In the genomic region with DNA sequence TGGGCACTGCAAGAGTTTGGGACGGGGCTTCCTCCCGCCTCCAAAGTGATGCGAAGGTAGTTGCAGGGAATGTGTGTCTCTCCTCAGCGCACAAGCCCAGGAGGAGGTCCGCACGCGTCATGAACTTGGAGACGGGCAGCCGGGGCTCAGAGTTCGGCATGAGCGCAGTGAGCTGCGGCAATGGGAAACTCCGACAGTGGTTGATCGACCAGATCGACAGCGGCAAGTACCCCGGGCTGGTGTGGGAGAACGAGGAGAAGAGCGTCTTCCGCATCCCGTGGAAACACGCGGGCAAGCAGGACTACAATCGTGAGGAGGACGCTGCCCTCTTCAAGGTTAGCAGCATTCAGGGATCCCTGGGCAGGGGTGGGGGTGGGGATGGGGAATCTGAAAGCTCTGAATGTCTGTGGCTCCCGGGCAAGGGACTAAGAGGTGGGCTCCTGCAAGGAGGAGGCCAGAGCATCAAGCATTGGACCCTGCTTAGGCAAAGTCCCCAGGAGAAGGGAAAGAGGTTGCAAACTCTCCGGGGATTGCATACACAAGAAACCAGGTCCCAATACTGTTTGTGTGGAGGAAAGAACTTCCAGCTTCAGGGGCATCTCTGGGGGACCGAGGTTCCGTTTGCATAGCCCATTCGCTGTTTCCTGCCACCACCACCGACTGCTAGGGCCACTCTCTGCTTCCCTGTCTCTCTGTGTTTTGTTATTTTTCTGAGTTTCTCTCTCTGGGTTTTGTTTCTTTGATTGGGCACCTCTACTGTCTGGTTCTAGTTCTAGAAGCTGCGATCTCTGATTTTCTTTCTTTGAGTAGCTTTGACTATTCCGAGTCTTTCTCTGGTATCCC, we compare ENCODE assay signal across 8 mouse cellular contexts. TPM values are rescaled to one million over a fixed set of nuclear protein-coding genes. Genes with fewer than 3 reads are reported as not detected.
DNase-seq lines count a peak whose midpoint lies in the region; ATAC-seq lines count a peak whose summit lies in the region.

No protein-coding gene starts in this region.

- no peaks in the 10 kb centered on the region for H3K36me3 ChIP-seq in kidney, embryonic 16.5 days (ENCODE audit: insufficient read depth, low read length)
- no peaks in the 10 kb centered on the region for H3K36me3 ChIP-seq in forebrain, embryonic 12.5 days (replicated peaks)
- no peaks in the 10 kb centered on the region for H3K36me3 ChIP-seq in limb, embryonic 13.5 days

- H3K9ac ChIP-seq in kidney, embryonic 16.5 days (replicated peaks; ENCODE audit: low read length), result no peak overlapping the region
- H3K9ac ChIP-seq in forebrain, embryonic 12.5 days, result no peak overlapping the region
- H3K9ac ChIP-seq in limb, embryonic 13.5 days, result peak overlapping the region; percentile 25; the same call in 1 of the 2 replicates

- H3K4me2 ChIP-seq in kidney, embryonic 16.5 days (replicated peaks; ENCODE audit: low read depth, low read length), result peak overlapping the region; percentile 75
- H3K4me2 ChIP-seq in forebrain, embryonic 12.5 days, result peak overlapping the region; percentile 68
- peak overlapping the region; percentile 72 for H3K4me2 ChIP-seq in limb, embryonic 13.5 days (replicated peaks)

- DNase-seq in kidney, adult 9 months, result no peak
- peak; percentile 43 for DNase-seq in ZHBTc4 (ENCODE audit: low read depth, low spot score)
- DNase-seq in retina, postnatal 1 day, result peak; percentile 42
- no peak for DNase-seq in MN1 (ENCODE audit: low spot score)
- no peak for DNase-seq in ovary, postnatal 36 days (ENCODE audit: low spot score)

- peak; percentile 69 for ATAC-seq in kidney, embryonic 16.5 days (ENCODE audit: low FRiP score, low TSS enrichment)
- ATAC-seq in forebrain, embryonic 12.5 days (ENCODE audit: low FRiP score), result 0 out of 2 replicates have a peak, but pooled peaks have one; percentile 9
- no peak for ATAC-seq in limb, embryonic 13.5 days (ENCODE audit: low FRiP score, low read depth)

- 3% methylated on average over 33 of the region's 33 CpGs for WGBS in kidney, embryonic 16.5 days
- WGBS in forebrain, embryonic 12.5 days, result 2% methylated on average over 33 of the region's 33 CpGs
- WGBS in limb, embryonic 13.5 days, result 3% methylated on average over 33 of the region's 33 CpGs

- peak overlapping the region; percentile 50 for H3K4me3 ChIP-seq in kidney, embryonic 16.5 days (ENCODE audit: low read length)
- H3K4me3 ChIP-seq in forebrain, embryonic 12.5 days (replicated peaks), result peak overlapping the region; percentile 36
- H3K4me3 ChIP-seq in limb, embryonic 13.5 days, result peak overlapping the region; percentile 43

- H3K9me3 ChIP-seq in kidney, embryonic 16.5 days (ENCODE audit: low read length), result no peaks in the 10 kb centered on the region
- no peaks in the 10 kb centered on the region for H3K9me3 ChIP-seq in forebrain, embryonic 12.5 days
- H3K9me3 ChIP-seq in limb, embryonic 13.5 days, result no peaks in the 10 kb centered on the region

- no peak overlapping the region for H3K27ac ChIP-seq in kidney, embryonic 16.5 days (ENCODE audit: low read length)
- no peak overlapping the region for H3K27ac ChIP-seq in forebrain, embryonic 12.5 days
- no peak overlapping the region for H3K27ac ChIP-seq in limb, embryonic 13.5 days

- H3K4me1 ChIP-seq in kidney, embryonic 16.5 days (ENCODE audit: insufficient read depth, low read length), result peaks cover 18% of the 10 kb centered on the region
- peaks cover 25% of the 10 kb centered on the region for H3K4me1 ChIP-seq in forebrain, embryonic 12.5 days
- peaks cover 22% of the 10 kb centered on the region for H3K4me1 ChIP-seq in limb, embryonic 13.5 days

- H3K27me3 ChIP-seq in kidney, embryonic 16.5 days (ENCODE audit: insufficient read depth, low read length), result peaks cover 60% of the 10 kb centered on the region
- H3K27me3 ChIP-seq in forebrain, embryonic 12.5 days, result peaks cover 69% of the 10 kb centered on the region
- H3K27me3 ChIP-seq in limb, embryonic 13.5 days, result peaks cover 82% of the 10 kb centered on the region

RNA-seq across cellular contexts. Expression of a gene that starts 1.7 kb away (rescaled TPM):
- polyA plus RNA-seq in kidney, embryonic 16.5 days (2015; fragmentation: Nextera tagmentation; extraction: Ambion mirVana), result 0.15 and 0.22 TPM in 2 replicates
- polyA plus RNA-seq in forebrain, embryonic 12.5 days (2016; fragmentation: Nextera tagmentation; extraction: Ambion mirVana), result 0.04 and 0.06 TPM in 2 replicates
- polyA plus RNA-seq in limb, embryonic 13.5 days (2015; fragmentation: Nextera tagmentation; extraction: Ambion mirVana), result 0.05 and 0.06 TPM in 2 replicates

Comparison
In these comparisons a context has a peak if more than half of its experiments do, and no peak if none do; other contexts are left out.
1. DNase-seq: peak in ZHBTc4 (single experiment) and retina, postnatal 1 day (single experiment); none in kidney, adult 9 months (single experiment), MN1 (single experiment) and ovary, postnatal 36 days (single experiment).
2. Peak in every context shown above with its lines, with median percentiles within 50 percentile points of each other: H3K4me2 ChIP-seq and H3K4me3 ChIP-seq.